Mouse (Mus musculus): ENCODE results near the gene Gdf2. TPM values are rescaled to one million over a fixed set of nuclear protein-coding genes. Genes with fewer than 3 reads are reported as not detected.

Gene Gdf2
- polyA plus RNA-seq, 1 experiment from 2014 or later = not detected

DNA sequence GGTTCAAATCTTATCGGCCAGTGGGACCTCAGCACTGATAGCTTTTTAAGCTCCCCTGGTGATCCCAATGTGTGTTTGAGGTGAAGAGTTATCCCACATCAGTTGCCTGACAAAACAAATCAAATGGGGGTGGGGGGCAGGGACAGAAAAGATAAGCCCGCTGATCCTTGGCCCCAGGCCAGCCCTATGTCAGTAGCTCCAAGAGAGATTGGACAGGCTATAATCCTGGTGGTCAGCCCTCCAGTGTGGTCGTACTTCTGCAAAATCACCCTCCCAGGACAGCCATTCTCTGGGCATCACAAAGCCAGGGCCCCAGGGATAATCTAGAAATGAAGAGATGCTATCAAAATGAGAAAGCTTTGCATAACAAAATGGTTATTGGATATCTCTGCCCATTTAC lies 18.0 kb downstream of the Gdf2 start:
- Histone ChIP-seq H3K9me3 (replicated peaks) (no peaks in the 10 kb centered on the region), H3K4me1 (no peaks in the 10 kb centered on the region), H3K27me3 (no peaks in the 10 kb centered on the region), H3K4me3 (no peak overlapping the region), H3K4me2 (no peak overlapping the region), H3K36me3 (ENCODE audit: poor library complexity, severe bottlenecking) (no peaks in the 10 kb centered on the region), H3K9ac (no peak overlapping the region), H3K27ac (no peak overlapping the region)
- 69% methylated on average over 3 of the region's 3 CpGs for WGBS
- no peak for ATAC-seq

DNA sequence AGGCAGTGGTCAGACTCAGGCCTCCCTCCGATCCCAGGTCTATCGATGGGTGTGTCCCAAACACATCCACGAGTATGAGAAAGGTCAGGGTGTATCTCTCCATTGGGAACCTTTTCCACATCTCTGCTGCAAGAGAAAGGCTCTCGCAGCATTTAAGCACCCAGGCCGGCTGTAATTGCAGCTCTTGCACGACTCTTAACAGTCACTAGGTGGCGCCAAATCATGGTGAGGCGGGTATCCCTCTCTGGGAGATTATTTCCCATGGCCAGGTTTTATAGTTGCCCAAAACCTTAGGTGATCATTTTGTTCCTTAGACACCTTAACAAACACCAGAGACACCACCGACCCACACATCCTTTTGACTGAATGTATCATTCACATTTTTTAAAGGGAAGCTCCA lies 18.5 kb downstream of the Gdf2 start:
- Histone ChIP-seq H3K9me3 (replicated peaks) (no peaks in the 10 kb centered on the region), H3K4me1 (no peaks in the 10 kb centered on the region), H3K27ac (no peak overlapping the region), H3K27me3 (no peaks in the 10 kb centered on the region), H3K9ac (no peak overlapping the region), H3K36me3 (ENCODE audit: poor library complexity, severe bottlenecking) (no peaks in the 10 kb centered on the region), H3K4me2 (no peak overlapping the region), H3K4me3 (no peak overlapping the region)
- ATAC-seq = 0 out of 2 replicates have a peak, but pooled peaks have one; percentile 41
- 15% methylated on average over 9 of the region's 9 CpGs for WGBS

DNA sequence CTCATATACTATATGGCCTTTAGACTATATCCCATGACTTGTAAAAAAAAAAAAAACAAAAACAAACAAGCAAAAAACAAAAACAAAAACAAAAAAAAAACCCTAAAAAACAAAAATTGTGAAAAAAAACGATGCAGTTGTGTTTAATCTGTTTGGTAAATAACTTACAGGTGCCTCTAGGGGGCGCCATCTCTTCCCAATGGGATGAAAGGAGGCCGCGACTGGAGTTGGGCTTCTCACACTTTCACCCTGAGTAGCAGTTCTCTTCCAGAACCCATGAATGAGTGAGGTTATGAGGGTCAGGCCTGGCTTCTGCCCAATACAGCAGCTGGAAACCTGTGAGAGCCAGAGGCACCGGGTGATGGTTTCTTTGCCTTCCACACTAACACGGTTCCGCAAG lies 24.8 kb downstream of the Gdf2 start:
- no peaks in the 10 kb centered on the region for H3K27me3 ChIP-seq
- no peak overlapping the region for H3K4me2 ChIP-seq
- no peaks in the 10 kb centered on the region for H3K36me3 ChIP-seq (ENCODE audit: poor library complexity, severe bottlenecking)
- 75% methylated on average over 7 of the region's 7 CpGs for WGBS
- ATAC-seq = no peak
- no peaks in the 10 kb centered on the region for H3K4me1 ChIP-seq
- no peak overlapping the region for H3K27ac ChIP-seq
- no peaks in the 10 kb centered on the region for H3K9me3 ChIP-seq (replicated peaks)
- H3K4me3 ChIP-seq = no peak overlapping the region
- no peak overlapping the region for H3K9ac ChIP-seq

DNA sequence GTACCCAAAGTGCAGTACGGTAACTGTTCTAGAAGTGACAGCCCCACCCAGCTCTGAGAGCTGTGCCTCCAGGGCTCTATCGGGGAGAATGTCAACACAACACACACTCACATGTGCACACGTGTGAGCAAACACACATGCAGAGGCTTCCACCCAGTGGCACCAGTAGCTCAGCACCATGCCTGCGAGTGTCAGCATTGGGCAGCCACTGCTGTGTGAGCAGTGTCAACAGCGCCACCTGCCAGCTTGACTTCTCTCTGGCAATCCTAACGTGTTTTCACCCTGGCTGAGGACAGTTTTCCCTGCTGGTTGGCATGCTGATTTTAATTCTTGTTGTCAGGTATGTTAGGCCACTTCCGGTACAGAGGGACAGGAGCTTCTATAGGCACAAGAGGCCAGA lies 31.8 kb downstream of the Gdf2 start:
- Histone ChIP-seq H3K9ac (no peak overlapping the region), H3K27me3 (no peaks in the 10 kb centered on the region), H3K4me3 (no peak overlapping the region), H3K4me2 (no peak overlapping the region), H3K36me3 (ENCODE audit: poor library complexity, severe bottlenecking) (no peaks in the 10 kb centered on the region), H3K4me1 (no peaks in the 10 kb centered on the region), H3K27ac (no peak overlapping the region), H3K9me3 (replicated peaks) (no peaks in the 10 kb centered on the region)
- no peak for ATAC-seq
- WGBS = 46% methylated on average over 7 of the region's 7 CpGs

DNA sequence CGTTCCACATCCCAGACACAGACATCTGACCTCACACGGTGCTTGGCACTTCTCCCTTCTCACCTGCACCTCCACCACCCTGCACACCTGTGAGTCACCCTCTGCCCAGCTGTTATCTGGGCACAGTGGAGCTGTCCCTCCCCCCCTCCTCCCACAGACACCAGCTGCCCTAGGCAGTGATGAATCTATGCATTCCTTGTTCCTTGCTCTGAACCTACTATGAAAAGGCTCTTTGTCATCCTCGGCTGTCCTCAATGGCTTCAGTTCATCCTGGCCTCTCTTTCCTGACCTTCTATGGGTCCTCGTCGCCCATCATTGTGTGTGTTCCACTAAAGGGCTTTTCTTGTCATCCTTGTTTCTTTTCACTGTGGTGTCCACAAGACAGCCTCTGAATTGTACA lies 33.9 kb downstream of the Gdf2 start:
- WGBS = 71% methylated on average over 5 of the region's 5 CpGs

DNA sequence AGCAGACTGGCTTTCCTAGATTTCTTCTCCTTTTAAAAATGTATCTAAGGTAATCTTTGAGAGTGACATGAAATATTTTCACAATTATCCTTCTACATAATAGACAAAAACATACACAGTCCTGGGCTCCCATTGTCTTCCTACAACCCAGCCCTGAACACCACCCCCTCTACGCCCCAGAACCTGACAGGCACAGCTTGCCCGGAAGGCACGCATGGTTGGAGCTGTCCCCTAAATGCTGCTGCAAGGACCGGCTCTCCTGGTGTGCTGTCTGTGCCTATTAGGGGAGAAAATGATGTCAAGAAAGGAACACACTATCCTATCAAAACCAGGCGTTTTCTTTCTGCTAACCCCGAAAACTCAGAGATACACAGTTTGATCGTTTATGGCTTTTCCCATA lies 36.9 kb downstream of the Gdf2 start:
- Histone ChIP-seq H3K4me3 (no peak overlapping the region), H3K4me2 (no peak overlapping the region), H3K9me3 (replicated peaks) (no peaks in the 10 kb centered on the region), H3K27me3 (peaks cover 3% of the 10 kb centered on the region; the same call in 1 of the 2 replicates), H3K9ac (no peak overlapping the region), H3K27ac (no peak overlapping the region), H3K4me1 (peaks cover 10% of the 10 kb centered on the region), H3K36me3 (ENCODE audit: poor library complexity, severe bottlenecking) (no peaks in the 10 kb centered on the region)
- no peak for ATAC-seq
- 39% methylated on average over 7 of the region's 7 CpGs for whole genome bisulfite sequencing

More for the DNA sequence above, 33.9 kb downstream of the Gdf2 start:
- Histone ChIP-seq H3K9me3 (replicated peaks) (no peaks in the 10 kb centered on the region), H3K27ac (no peak overlapping the region), H3K4me1 (peaks cover 10% of the 10 kb centered on the region), H3K27me3 (peaks cover 3% of the 10 kb centered on the region; the same call in 1 of the 2 replicates), H3K36me3 (ENCODE audit: poor library complexity, severe bottlenecking) (no peaks in the 10 kb centered on the region), H3K4me2 (no peak overlapping the region), H3K4me3 (no peak overlapping the region), H3K9ac (no peak overlapping the region)
- ATAC-seq = no peak

DNA sequence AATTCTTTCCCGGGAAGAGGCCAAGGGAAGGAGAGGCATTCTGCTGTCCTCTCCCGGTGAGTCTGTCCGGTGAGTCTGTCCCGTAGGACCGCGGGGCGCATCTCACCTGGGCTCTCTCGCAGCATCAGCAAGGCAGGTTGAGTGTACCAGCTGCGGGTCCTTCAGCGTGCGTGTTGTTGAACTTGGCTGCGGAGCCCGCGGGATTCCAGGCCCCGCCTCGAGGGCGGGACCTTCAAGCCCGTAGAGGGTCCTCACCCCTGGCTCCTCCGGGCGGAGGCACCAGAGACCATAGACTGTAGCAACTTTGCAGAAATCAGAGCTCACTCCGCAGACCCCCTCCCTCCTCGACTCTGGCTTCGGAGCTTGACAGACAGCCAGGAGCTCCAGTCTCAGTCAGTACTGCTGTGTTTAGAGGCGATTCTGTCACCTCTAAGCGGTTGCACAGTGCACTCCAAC lies 37.8 kb downstream of the Gdf2 start, which contains the start of gene Zfp488:
TSS of gene Zfp488 (minus strand) at position 161 of the 456 bp plus-strand sequence.
- H3K4me1 ChIP-seq = peaks cover 10% of the 10 kb centered on the region
- peak within 1 kb of the TSS; percentile 71 for H3K4me2 ChIP-seq
- no peaks in the 10 kb centered on the region for H3K36me3 ChIP-seq (ENCODE audit: poor library complexity, severe bottlenecking)
- peak; percentile 63; the same call in 1 of the 2 replicates for ATAC-seq
- peaks cover 3% of the 10 kb centered on the region; the same call in 1 of the 2 replicates for H3K27me3 ChIP-seq
- no peak within 1 kb of the TSS for H3K27ac ChIP-seq
- WGBS = 3% methylated on average over 25 of the region's 25 CpGs
- H3K9ac ChIP-seq = peak within 1 kb of the TSS; percentile 44
- peak within 1 kb of the TSS; percentile 39 for H3K4me3 ChIP-seq
- H3K9me3 ChIP-seq (replicated peaks) = no peaks in the 10 kb centered on the region

DNA sequence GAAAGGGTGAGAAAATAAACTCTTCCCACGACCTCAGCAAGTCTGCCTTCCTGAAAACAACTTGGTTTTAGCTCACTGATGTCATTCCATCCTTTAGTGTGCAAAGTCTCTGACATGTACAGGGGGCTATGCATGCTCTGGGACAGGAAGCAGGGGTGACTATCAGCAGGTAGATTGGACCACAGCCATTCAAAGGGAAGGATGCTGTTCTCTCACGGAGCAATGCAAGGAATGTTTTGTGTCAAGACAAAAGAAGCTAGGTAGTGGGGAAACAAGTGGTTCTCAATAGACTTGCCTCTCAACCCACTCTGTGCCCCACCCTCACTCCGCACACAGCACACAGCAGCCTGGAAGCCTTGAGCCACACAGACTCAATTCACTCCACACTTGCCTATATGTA lies 48.4 kb downstream of the Gdf2 start:
- Histone ChIP-seq H3K9ac (no peak overlapping the region), H3K9me3 (replicated peaks) (no peaks in the 10 kb centered on the region), H3K4me1 (no peaks in the 10 kb centered on the region), H3K27ac (no peak overlapping the region), H3K4me3 (no peak overlapping the region), H3K4me2 (no peak overlapping the region), H3K27me3 (no peaks in the 10 kb centered on the region), H3K36me3 (ENCODE audit: poor library complexity, severe bottlenecking) (no peaks in the 10 kb centered on the region)
- ATAC-seq = no peak
- 44% methylated on average over 3 of the region's 3 CpGs for WGBS

DNA sequence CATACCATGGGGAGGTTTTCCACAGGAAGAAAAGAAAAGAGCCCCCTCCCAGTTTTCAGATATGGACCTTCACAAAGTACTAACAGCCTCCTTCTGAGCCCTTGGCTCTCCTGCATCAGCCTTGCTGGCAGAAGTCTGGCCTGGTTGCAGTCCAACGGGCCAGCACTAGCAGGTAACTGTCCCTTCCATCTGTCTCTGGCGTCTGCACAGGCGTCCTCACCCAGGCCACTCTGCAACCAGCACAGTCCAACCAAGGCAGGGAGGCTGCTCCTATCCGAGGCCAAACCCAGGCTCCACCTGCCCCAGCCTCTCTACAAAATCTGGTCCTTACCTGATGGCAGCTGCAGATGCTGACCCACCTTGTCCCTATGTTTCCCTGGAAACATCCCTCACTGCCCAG lies 51.1 kb downstream of the Gdf2 start:
- Histone ChIP-seq H3K9me3 (replicated peaks) (no peaks in the 10 kb centered on the region), H3K4me2 (no peak overlapping the region), H3K4me1 (no peaks in the 10 kb centered on the region; the same call in 1 of the 2 replicates), H3K9ac (no peak overlapping the region), H3K36me3 (ENCODE audit: poor library complexity, severe bottlenecking) (no peaks in the 10 kb centered on the region), H3K4me3 (no peak overlapping the region), H3K27ac (no peak overlapping the region), H3K27me3 (no peaks in the 10 kb centered on the region)
- WGBS = 84% methylated on average over 4 of the region's 4 CpGs
- ATAC-seq = no peak

DNA sequence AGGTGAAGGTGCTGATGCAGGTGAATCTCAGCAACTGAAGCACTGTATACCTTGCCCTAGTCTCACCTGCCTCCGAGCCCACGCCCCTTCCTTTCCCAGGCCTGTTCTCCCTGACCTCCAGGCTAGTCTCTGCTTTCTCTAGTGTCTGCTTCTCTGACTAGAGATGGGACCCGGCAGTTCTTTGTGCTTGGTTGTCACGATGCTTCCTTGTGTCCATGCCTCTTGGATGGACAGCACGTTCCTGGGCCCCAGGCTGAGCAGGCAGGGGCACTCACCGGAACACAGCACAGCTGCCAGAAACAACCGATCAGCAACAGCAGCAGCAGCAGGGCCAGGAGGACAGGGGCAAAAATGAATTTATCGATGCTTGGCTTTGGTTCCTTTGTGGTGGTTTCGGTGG lies 52.2 kb downstream of the Gdf2 start:
- Histone ChIP-seq H3K27me3 (no peaks in the 10 kb centered on the region), H3K9me3 (replicated peaks) (no peaks in the 10 kb centered on the region), H3K27ac (no peak overlapping the region), H3K4me1 (no peaks in the 10 kb centered on the region; the same call in 1 of the 2 replicates), H3K9ac (no peak overlapping the region), H3K36me3 (ENCODE audit: poor library complexity, severe bottlenecking) (no peaks in the 10 kb centered on the region), H3K4me3 (no peak overlapping the region), H3K4me2 (no peak overlapping the region)
- 93% methylated on average over 9 of the region's 9 CpGs for WGBS
- ATAC-seq = no peak

DNA sequence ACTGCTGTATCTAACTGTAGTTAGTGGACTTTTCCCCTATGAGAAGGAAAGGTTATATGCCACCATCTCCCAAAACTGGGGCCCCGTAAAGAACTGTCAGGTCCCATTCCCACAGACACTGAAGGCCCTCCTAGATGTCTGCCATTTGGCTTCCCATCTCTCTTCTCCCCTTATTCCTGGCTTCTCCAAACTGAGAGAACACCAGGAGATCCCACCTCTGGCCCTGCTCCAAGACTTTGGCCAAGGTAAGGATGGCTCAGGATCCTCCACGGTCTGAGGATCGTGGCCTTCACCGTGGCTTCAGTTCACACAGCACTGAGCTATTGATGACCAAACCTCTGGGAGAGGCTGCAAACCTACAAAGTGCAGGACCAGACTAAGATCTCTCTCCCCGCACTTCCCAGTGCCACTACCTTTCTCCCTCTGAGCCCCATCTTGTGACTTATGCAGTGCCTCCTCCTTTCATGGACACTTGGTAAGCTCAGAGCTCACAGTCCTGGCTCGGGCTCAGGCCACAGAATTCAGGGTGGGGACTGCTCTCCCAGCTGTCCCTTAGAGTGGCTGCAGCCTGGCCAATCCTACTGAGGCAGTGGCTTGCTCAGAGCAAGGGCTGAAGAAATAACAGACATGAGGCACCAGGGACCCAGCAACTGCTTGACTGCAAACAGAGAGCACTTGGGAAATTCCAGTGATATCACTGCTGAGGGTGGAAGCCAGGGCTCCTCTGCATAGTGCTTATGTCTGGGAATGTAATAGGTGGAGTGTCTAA lies 52.9 kb downstream of the Gdf2 start:
- H3K4me2 ChIP-seq = no peak overlapping the region
- no peaks in the 10 kb centered on the region; the same call in 1 of the 2 replicates for H3K4me1 ChIP-seq
- H3K36me3 ChIP-seq (ENCODE audit: poor library complexity, severe bottlenecking) = no peaks in the 10 kb centered on the region
- H3K4me3 ChIP-seq = no peak overlapping the region
- ATAC-seq = no peak
- 88% methylated on average over 6 of the region's 6 CpGs for WGBS
- H3K27ac ChIP-seq = no peak overlapping the region
- no peak overlapping the region for H3K9ac ChIP-seq
- no peaks in the 10 kb centered on the region for H3K27me3 ChIP-seq
- H3K9me3 ChIP-seq (replicated peaks) = no peaks in the 10 kb centered on the region

Measured in forebrain, embryonic 13.5 days (tissue).